ENCODE assay signal across 21 mouse cellular contexts in genomic region chr1:59178401-59178800, GRCm38 (mm10). TPM values are rescaled to one million over a fixed set of nuclear protein-coding genes. Genes with fewer than 3 reads are reported as not detected.
A peak's percentile ranks its signal among the peaks of the same experiment; 100 is the strongest.
DNase-seq lines count a peak whose midpoint lies in the region; TF ChIP-seq lines count a peak whose summit lies in the region.
"Had no signal": no experiment of that assay in that cellular context is flagged by ENCODE, and none has a peak within 500 bp of the region (broad histone marks: within the 10 kb centered on the region; RNA-seq: fewer than 3 reads in every experiment).

No protein-coding gene starts in this region.

- H3K4me2 ChIP-seq in CH12.LX (ENCODE audit: insufficient read depth, low read depth, poor library complexity, severe bottlenecking) = no peak overlapping the region
- H3K4me2 ChIP-seq: embryonic facial prominence, embryonic 13.5 days; embryonic facial prominence, embryonic 15.5 days; forebrain, embryonic 13.5 days; forebrain, embryonic 15.5 days had no signal

- 0 out of 2 replicates have a peak overlapping the region, but pooled peaks have one; percentile 7 for H3K27ac ChIP-seq in CH12.LX (ENCODE audit: insufficient read depth, low read depth)
- H3K27ac ChIP-seq in small intestine, adult 2 months (ENCODE audit: insufficient read depth, low read depth, low read length) = peak overlapping the region; percentile 64
- H3K27ac ChIP-seq: embryonic facial prominence, embryonic 13.5 days; embryonic facial prominence, embryonic 15.5 days; forebrain, embryonic 13.5 days; forebrain, embryonic 15.5 days had no signal

- dilution Hi-C loops in CH12.LX (cut with MboI; ENCODE audit: extremely low pct_ligation_motif_present, extremely low pct_unique_long_range_greater_than_20kb, low sequenced_read_pairs) = no loop called here

- H3K27me3 ChIP-seq in CH12.LX (replicated peaks) = no peaks in the 10 kb centered on the region
- H3K27me3 ChIP-seq in small intestine, adult 2 months (ENCODE audit: control insufficient read depth, insufficient read depth, low read length) = no peaks in the 10 kb centered on the region
- H3K27me3 ChIP-seq: embryonic facial prominence, embryonic 13.5 days; embryonic facial prominence, embryonic 15.5 days; forebrain, embryonic 13.5 days; forebrain, embryonic 15.5 days had no signal

- in situ Hi-C loops in CH12.LX (cut with MboI; ENCODE audit: low pct_ligation_motif_present, low pct_unique_long_range_greater_than_20kb, low sequenced_read_pairs) = no loop called here

- H3K9me3 ChIP-seq in CH12.LX (replicated peaks; ENCODE audit: low read length) = no peaks in the 10 kb centered on the region
- H3K9me3 ChIP-seq: embryonic facial prominence, embryonic 15.5 days; forebrain, embryonic 13.5 days; forebrain, embryonic 15.5 days had no signal

- peaks cover 36 to 79% of the 10 kb centered on the region in 2 experiments for H3K36me3 ChIP-seq in CH12.LX (replicated peaks in 1 of 2; ENCODE audit: control insufficient read depth in 1 of 2, insufficient read depth in 1 of 2, low read length in 1 of 2)
- peaks cover 47% of the 10 kb centered on the region for H3K36me3 ChIP-seq in small intestine, adult 2 months (ENCODE audit: control insufficient read depth, insufficient read depth, low read length)

- intact Hi-C loops in heart, postnatal 10 days (cut with DNase I) = no loop called here

- no peak for TF ChIP-seq POLR2A in CH12.LX (IDR thresholded peaks at IDR 0.05; ENCODE audit: low read depth, low read length)
- no peak for TF ChIP-seq POLR2A in small intestine, adult 2 months (IDR thresholded peaks at IDR 0.05; ENCODE audit: low read depth, low read length)

- H3K79me2 ChIP-seq in CH12.LX (replicated peaks; ENCODE audit: control insufficient read depth, extremely low read depth, insufficient read depth, poor library complexity, severe bottlenecking) = no peaks in the 10 kb centered on the region

- DNase-seq in heart, adult 11 months = peak; percentile 72
- no peak for DNase-seq in heart, postnatal 10 days
- no peak for DNase-seq in CH12.LX (ENCODE audit: extremely low read depth)
- DNase-seq in urinary bladder, postnatal 10 days (ENCODE audit: low spot score) = no peak
- DNase-seq: adrenal gland, adult 2 months; adrenal gland, postnatal 10 days; adrenal gland, postnatal 25 days; B cell, adult 2 months; cerebellum, adult 11 months; cerebellum, adult 8-10 months; cerebellum, adult 9-11 months; cerebellum, postnatal 14 days; cerebellum, postnatal 36 days; embryo, embryonic 11 days; forebrain, postnatal 0 days had no signal

- WGBS in small intestine, adult 2 months = 67% methylated on average over 10 of the region's 10 CpGs

- TF ChIP-seq RAD21 in CH12.LX (IDR thresholded peaks at IDR 0.05; ENCODE audit: low read depth, low read length) = no peak

- no peak for TF ChIP-seq EP300 in CH12.LX (IDR thresholded peaks at IDR 0.05; ENCODE audit: low read length)

- H3K4me1 ChIP-seq in CH12.LX (ENCODE audit: control insufficient read depth in 1 of 2, insufficient read depth in 2 of 2) = peaks cover 14 to 46% of the 10 kb centered on the region in 2 experiments
- H3K4me1 ChIP-seq in small intestine, adult 2 months (ENCODE audit: control insufficient read depth, insufficient read depth, insufficient read length, low read length) = no peaks in the 10 kb centered on the region; the same call in 1 of the 2 replicates
- H3K4me1 ChIP-seq: embryonic facial prominence, embryonic 13.5 days; embryonic facial prominence, embryonic 15.5 days; forebrain, embryonic 13.5 days; forebrain, embryonic 15.5 days had no signal

- no peak for TF ChIP-seq CTCF in CH12.LX (conservative IDR thresholded peaks at IDR 0.05 in 1 of 2, IDR thresholded peaks at IDR 0.05 in 1 of 2; ENCODE audit: low read depth in 2 of 2, low read length in 2 of 2)
- TF ChIP-seq CTCF in small intestine, adult 2 months (IDR thresholded peaks at IDR 0.05; ENCODE audit: extremely low read depth, insufficient read length, insufficient replicate concordance, low read depth, low read length) = no peak

- no peak overlapping the region for H3K9ac ChIP-seq in CH12.LX (ENCODE audit: insufficient read depth, low read depth)
- H3K9ac ChIP-seq: embryonic facial prominence, embryonic 13.5 days; embryonic facial prominence, embryonic 15.5 days; forebrain, embryonic 13.5 days; forebrain, embryonic 15.5 days; forebrain, postnatal 0 days had no signal

- H3K4me3 ChIP-seq in CH12.LX (replicated peaks in 1 of 3; ENCODE audit: low read depth in 2 of 3, low read length in 2 of 3, poor library complexity in 1 of 3) = peak overlapping the region in 1 of 3 experiments; percentile 32
- H3K4me3 ChIP-seq in small intestine, adult 2 months (ENCODE audit: low read depth, low read length) = no peak overlapping the region
- H3K4me3 ChIP-seq: embryonic facial prominence, embryonic 13.5 days; embryonic facial prominence, embryonic 15.5 days; forebrain, embryonic 13.5 days; forebrain, embryonic 15.5 days had no signal

TF ChIP-seq in CH12.LX, 34 proteins besides CTCF, POLR2A, EP300 and RAD21:
- TF ChIP-seq USF1 (IDR thresholded peaks at IDR 0.05; ENCODE audit: low read depth, low read length) (no peak), RCOR1 (conservative IDR thresholded peaks at IDR 0.05; ENCODE audit: low read depth, low read length) (no peak), ELF1 (IDR thresholded peaks at IDR 0.05; ENCODE audit: low read depth, low read length) (no peak), TBP (conservative IDR thresholded peaks at IDR 0.05; ENCODE audit: low read depth, low read length) (no peak), UBTF (IDR thresholded peaks at IDR 0.05; ENCODE audit: low read depth, low read length) (no peak), USF2 (conservative IDR thresholded peaks at IDR 0.05; ENCODE audit: low read depth, low read length) (no peak), MAX (IDR thresholded peaks at IDR 0.05; ENCODE audit: low read length) (no peak), NELFE (IDR thresholded peaks at IDR 0.05; ENCODE audit: low read depth, low read length) (no peak), IRF4 (IDR thresholded peaks at IDR 0.05; ENCODE audit: low read depth, low read length) (no peak), SIN3A (IDR thresholded peaks at IDR 0.05; ENCODE audit: low read length) (no peak)

RNA-seq across cellular contexts. Expression of gene Mpp4, which starts 15.2 kb away (rescaled TPM):
- total RNA-seq in heart, postnatal 10 days (2021) = under 1 TPM in 1 of 2 experiments, not detected in 1; 0.24 TPM
- 1.1 and 1.7 TPM in 2 replicates for total RNA-seq in CH12.LX (2012; rRNA removed)
- 0.79 and 1.1 TPM in 2 replicates for total RNA-seq in CH12.LX (2014; rRNA removed)
- 1.6 and 2.8 TPM in 2 replicates for polyA plus RNA-seq in CH12.LX (2012; ENCODE audit: insufficient read length, low read depth)
- polyA plus RNA-seq in small intestine, adult 2 months (2012; rRNA removed) = 1.4 and 2.9 TPM in 2 replicates
- total RNA-seq: adrenal gland, postnatal 25 days had no signal
- polyA plus RNA-seq: CD4-positive, CD25-positive, alpha-beta regulatory T cell, adult 4 months had no signal

RNA-seq across cellular contexts. Expression of gene Tmem237, which starts 58.2 kb away (rescaled TPM):
- total RNA-seq in heart, postnatal 10 days (2021) = 1 to 10 TPM; 4.3 to 6.2 TPM
- total RNA-seq in CH12.LX (2012; rRNA removed) (4.0 and 4.4 TPM in 2 replicates), CH12.LX (2014; rRNA removed) (8.5 and 10.3 TPM in 2 replicates)
- 6.0 and 8.2 TPM in 2 replicates for polyA plus RNA-seq in CH12.LX (2012; ENCODE audit: insufficient read length, low read depth)
- 0.47 and 0.51 TPM in 2 replicates for polyA plus RNA-seq in small intestine, adult 2 months (2012; rRNA removed)

RNA-seq across cellular contexts. Expression of gene Als2, which starts 58.6 kb away (rescaled TPM):
- 10 to 100 TPM; 10.7 to 11.0 TPM for total RNA-seq in heart, postnatal 10 days (2021)
- total RNA-seq in CH12.LX (2012; rRNA removed) (13.4 and 16.5 TPM in 2 replicates), CH12.LX (2014; rRNA removed) (25.0 and 27.5 TPM in 2 replicates)
- 41.0 and 42.6 TPM in 2 replicates for polyA plus RNA-seq in CH12.LX (2012; ENCODE audit: insufficient read length, low read depth)
- 4.1 and 9.2 TPM in 2 replicates for polyA plus RNA-seq in small intestine, adult 2 months (2012; rRNA removed)
